ENCODE assay signal across 8 mouse cellular contexts in genomic region chr11:87504690-87505214, GRCm38 (mm10).
DNase-seq lines count a peak whose midpoint lies in the region; ATAC-seq lines count a peak whose summit lies in the region.
"Had no signal": no experiment of that assay in that cellular context is flagged by ENCODE, and none has a peak within 500 bp of the region (broad histone marks: within the 10 kb centered on the region; RNA-seq: fewer than 3 reads in every experiment).

No protein-coding gene starts in this region.

- H3K9me3 ChIP-seq in limb, embryonic 12.5 days = no peaks in the 10 kb centered on the region
- H3K9me3 ChIP-seq: stomach, embryonic 15.5 days had no signal

- no peaks in the 10 kb centered on the region for H3K27me3 ChIP-seq in limb, embryonic 12.5 days
- H3K27me3 ChIP-seq: stomach, embryonic 15.5 days had no signal

- DNase-seq in kidney, adult 9 months = peak; percentile 51
- no peak for DNase-seq in kidney, adult 18-20 months
- peak; percentile 46 for DNase-seq in CD4-positive helper T cell, adult 2 months (ENCODE audit: low read depth, low spot score)
- DNase-seq in MN1 (ENCODE audit: low spot score) = peak; percentile 49
- no peak for DNase-seq in adrenal gland, adult 18-20 months (ENCODE audit: low spot score in 2 of 2)

- WGBS in limb, embryonic 12.5 days = 31% methylated on average over 5 of the region's 5 CpGs

- no peaks in the 10 kb centered on the region for H3K36me3 ChIP-seq in limb, embryonic 12.5 days
- H3K36me3 ChIP-seq: stomach, embryonic 15.5 days had no signal

- H3K4me1 ChIP-seq in limb, embryonic 12.5 days (replicated peaks) = 0 out of 2 replicates have a peak, but pooled peaks cover 4% of the 10 kb centered on the region
- H3K4me1 ChIP-seq: stomach, embryonic 15.5 days had no signal

- H3K4me3 ChIP-seq in limb, embryonic 12.5 days (replicated peaks) = no peak overlapping the region
- H3K4me3 ChIP-seq: stomach, embryonic 15.5 days had no signal

- H3K9ac ChIP-seq in limb, embryonic 12.5 days (replicated peaks) = no peak overlapping the region
- H3K9ac ChIP-seq: stomach, embryonic 15.5 days had no signal

- peak overlapping the region; percentile 35 for H3K4me2 ChIP-seq in limb, embryonic 12.5 days
- H3K4me2 ChIP-seq: stomach, embryonic 15.5 days had no signal

- ATAC-seq in limb, embryonic 12.5 days (ENCODE audit: insufficient number of reproducible peaks, insufficient read depth, low FRiP score, low TSS enrichment, low read depth) = no peak
- ATAC-seq in megakaryocyte progenitor cell, adult 5-6 weeks (replicated peaks; ENCODE audit: poor library complexity) = no peak

- H3K27ac ChIP-seq in limb, embryonic 12.5 days = peak overlapping the region; percentile 41; the same call in 1 of the 2 replicates
- H3K27ac ChIP-seq: stomach, embryonic 15.5 days had no signal

Comparison
In these comparisons a context has a peak if more than half of its experiments do, and no peak if none do; other contexts are left out.
1. DNase-seq: peak in kidney, adult 9 months (single experiment), CD4-positive helper T cell, adult 2 months (single experiment) and MN1 (single experiment); none in kidney, adult 18-20 months (single experiment) and adrenal gland, adult 18-20 months (0 of 2).